Mouse (Mus musculus): ENCODE measurements around the gene Ly6g5c.

DNA sequence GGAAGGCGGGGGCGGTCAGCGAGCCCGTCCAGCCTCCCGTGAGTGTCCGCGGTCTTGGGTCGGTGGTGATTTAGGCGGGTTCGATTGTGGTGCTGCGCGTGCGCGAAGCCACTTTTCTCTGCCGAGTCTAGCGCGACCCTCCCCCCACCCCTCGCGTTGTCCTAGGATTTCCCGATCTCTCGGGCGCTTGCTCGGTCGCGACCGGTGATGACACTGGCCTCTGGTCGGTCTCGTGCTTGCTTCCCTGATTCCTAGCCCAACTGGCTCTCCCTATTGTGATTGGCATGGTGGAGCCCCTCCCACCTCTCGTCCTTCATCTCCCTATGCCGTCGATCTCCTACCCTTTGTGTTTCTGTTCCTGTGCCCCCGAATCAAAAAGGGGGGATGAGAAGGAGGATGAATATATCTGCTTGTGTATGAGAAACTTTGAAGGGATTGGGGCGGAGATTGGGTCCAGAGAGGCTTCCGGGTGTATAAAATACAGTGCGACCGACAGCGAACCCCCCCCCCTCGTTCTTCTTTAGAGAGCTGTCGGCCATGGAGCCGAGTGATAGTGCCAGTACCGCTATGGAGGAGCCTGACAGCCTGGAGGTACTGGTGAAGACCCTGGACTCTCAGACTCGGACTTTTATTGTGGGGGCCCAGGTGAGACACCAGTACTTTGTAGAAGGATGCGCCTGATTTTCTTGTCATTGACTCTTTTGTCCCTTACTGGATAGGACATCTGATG lies 27.7 kb downstream of the Ly6g5c start:
- TF ChIP-seq CTCF (IDR thresholded peaks at IDR 0.05; ENCODE audit: low read depth, low read length) (no peak), POLR2A (IDR thresholded peaks at IDR 0.05; ENCODE audit: borderline replicate concordance, low read depth, low read length) (no peak)
